Mouse (Mus musculus): ENCODE data around the gene Cecr2. TPM values are rescaled to one million over a fixed set of nuclear protein-coding genes. Genes with fewer than 3 reads are reported as not detected.

Cecr2 gene
- total and polyA plus RNA-seq, 3 experiments: 5.2 to 6.8 (median 5.9) TPM

DNA sequence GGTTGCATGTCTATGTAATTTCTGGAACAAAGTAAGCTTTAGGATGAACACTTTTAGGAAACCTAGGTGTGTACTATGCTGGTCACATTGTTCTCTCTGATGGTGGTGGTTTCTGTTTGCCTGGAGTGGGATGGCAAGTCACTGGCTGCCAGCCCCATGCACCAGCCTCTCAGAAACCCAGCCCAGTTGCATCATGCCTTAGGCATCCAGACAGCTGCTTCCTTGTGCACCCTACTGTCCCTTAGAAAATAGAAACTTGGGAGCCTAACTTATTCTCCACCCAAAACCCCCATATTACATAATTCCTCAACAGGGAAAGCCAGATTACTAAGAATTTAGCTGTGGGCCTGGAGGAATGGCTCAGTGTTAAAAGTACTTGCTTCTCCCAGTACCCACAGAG lies 105.9 kb downstream of the Cecr2 start:
- no peak for DNase-seq

DNA sequence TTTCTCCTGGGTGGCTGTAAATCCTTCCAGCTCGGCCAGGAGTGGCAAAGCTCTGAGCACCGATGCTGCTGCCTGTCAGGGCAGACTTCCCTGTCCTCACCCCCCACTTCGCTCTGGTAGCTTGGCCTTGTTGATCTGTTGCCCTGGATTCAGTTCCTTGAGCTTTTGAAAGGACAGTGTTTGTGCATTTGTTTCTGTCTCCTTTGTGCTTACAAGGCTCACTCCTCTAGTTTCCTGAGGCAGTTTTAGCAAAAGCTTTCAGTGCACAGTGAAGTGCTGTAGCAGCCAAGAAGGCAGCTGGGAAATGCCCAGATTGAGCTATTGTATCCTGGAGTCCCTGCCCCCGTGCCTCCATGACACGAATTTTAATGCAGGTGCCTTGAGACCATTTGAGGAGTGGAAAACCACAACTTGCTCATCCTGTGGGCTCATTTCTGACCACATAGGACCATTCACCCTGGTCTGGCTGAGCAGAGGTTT lies 107.0 kb downstream of the Cecr2 start, which contains the start of gene Slc25a18:
Slc25a18 (plus strand) TSS at position 430 of the 480 bp plus-strand sequence.
- DNase-seq: no peak

- DNase-seq: no peak
Measured at GRCm38 (mm10) chr6:120773763-120774162, 107.6 kb downstream of the Cecr2 start.

- DNase-seq: peak; percentile 27
Measured at GRCm38 (mm10) chr6:120776286-120776685, 110.1 kb downstream of the Cecr2 start.

- no peak for DNase-seq
Measured at GRCm38 (mm10) chr6:120777533-120777932, 111.4 kb downstream of the Cecr2 start.

DNA sequence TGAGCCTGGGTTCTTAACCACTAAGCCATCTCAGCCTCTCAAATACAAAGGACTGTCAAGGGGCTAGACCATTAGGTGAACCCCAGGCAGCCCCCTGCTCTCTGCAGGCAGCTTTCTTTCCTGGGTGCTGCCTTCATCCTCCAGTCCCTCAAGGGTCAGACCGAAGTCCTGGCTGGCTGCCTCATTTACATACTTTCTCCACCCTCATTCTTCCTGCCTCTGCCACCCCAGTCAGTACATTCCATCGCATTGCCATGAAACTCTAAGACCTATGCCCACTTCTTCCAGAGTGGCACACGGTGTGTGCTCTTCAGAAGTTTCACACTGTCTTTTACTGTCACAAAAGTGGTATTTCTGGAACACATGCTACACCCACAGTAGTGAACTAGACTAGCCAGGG lies 112.1 kb downstream of the Cecr2 start:
- DNase-seq: no peak

DNA sequence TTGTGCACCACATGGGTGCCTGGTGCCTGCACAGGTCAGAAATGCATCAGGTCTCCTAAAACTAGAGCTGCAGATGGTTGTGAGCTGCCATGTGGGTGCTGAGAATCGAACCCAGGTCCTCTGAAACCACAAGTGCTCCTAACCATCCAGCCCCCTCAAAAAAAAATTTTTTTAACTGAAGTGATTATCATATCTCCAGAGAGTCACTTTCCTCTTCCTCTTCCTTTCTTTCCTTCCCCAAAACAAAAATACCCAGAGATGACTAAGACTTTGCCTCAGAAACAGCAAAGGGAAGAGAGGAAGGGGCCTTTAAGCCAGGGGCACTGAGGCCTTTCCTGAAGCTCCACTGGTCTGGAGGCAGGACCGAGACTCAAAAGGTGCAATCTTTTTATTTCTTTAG lies 116.8 kb downstream of the Cecr2 start:
- no peak for DNase-seq

GRCm38 (mm10) chr6:120784351-120784750 lies 118.2 kb downstream of the Cecr2 start:
- DNase-seq: no peak

- no peak for DNase-seq
Measured at GRCm38 (mm10) chr6:120788068-120788607, 122.0 kb downstream of the Cecr2 start.

DNA sequence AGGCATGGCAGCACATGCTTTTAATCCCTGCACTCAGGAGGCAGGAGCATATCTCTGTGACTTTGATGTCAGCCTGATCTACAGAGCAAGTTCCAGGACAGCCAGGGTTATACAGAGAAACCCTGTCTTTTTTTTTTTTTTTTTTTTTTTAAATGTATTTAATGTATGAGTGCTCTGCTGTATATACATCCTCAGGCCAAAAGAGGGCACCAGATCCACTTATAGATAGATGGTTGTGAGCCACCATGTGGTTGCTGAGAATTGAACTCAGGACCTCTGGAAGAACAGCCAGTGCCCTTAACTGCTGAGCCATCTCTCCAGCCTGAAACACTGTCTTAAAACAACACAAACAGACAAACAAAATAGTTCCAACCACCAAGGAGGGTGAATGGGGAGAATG lies 122.7 kb downstream of the Cecr2 start:
- no peak for DNase-seq

DNA sequence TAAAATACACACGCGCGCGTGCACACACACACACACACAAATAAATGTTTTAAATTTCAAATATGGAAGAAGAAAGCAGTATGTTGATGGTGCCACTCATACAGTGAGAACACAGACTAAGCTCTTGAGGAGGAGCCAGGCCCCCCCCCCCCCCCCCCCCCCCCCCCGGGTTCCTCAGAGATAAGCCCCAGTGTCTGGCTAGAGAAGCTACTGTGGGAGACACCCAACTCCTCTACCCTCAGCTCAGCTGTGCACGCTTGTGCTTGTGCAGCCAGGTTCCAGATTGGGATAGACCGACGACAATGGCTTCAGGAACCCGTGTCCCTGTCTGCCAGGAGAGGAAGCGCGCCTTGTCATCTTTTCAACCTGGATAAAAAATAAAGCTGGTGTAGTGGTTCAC lies 124.0 kb downstream of the Cecr2 start:
- no peak for DNase-seq

DNA sequence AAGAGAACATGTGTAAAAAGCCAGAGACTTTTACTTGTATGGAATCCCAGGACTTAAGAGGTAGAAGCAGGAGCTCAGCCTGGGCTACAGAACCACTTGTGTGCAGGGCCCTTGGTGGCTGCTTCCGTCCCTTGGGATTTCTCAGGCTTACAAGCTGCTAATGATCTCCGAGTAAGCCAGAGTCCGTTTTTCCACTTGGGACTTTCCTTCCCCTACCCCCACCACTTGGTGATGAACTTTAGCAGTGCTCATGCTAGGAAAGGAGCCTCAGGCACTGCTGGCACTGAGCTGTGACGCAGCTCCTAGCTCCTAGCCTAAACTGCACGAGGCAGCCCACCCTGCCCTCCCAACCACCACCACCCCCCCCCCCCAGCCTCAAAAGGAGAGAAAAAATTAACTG lies 124.5 kb downstream of the Cecr2 start:
- DNase-seq: no peak

DNA sequence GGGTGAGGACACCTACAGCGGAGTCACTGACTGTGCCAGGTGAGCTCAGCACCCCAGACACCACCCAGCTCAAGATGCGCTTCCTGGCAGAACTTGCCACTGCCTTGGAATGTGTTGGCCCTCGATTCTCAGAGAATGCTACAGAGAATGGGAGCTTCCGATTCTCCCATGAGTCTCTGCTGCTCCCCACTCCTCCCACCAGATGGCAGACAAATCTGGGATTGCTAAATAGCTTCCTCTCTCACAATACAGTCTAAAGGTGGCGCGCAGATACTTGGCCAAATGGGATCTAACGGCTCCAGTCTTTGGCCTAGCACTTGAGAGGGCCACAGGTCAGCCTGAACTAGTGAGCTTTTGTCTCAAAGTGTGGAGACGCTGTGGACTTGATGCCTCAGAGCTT lies 126.8 kb downstream of the Cecr2 start:
- DNase-seq: no peak

DNA sequence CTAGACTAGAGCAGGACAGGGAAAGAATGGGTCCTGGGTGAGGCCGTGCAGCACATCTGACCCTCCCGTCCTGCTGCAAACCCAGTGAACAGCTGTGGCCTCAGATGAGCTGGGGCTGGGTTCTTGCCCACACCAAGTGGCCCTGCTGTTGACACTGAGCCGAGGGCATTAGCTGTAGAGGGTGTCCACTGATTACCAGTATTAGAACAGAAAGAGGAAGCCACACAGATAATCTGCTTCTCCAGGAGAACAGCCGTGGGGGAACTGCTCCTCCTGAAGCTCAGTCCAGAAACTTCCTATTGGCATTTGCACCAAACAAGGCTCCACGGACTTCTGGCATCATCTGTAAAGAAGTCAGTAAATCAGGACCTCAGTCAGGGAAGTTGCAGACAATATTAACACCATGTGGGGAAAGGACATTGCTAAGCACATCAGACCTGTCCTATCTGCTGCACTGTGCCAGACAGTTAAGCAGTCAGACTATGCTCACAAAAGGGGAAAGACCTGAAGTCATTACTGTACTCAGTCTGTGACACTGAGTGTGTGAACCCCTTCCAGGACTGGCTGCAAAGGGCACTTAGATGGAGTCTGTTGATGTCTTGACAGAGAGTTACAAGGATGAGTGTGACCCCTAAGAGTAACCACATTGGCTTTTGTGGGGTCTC lies 129.4 kb downstream of the Cecr2 start:
- DNase-seq: no peak

- no peak for DNase-seq
Measured at GRCm38 (mm10) chr6:120796111-120796510, 129.9 kb downstream of the Cecr2 start.

DNA sequence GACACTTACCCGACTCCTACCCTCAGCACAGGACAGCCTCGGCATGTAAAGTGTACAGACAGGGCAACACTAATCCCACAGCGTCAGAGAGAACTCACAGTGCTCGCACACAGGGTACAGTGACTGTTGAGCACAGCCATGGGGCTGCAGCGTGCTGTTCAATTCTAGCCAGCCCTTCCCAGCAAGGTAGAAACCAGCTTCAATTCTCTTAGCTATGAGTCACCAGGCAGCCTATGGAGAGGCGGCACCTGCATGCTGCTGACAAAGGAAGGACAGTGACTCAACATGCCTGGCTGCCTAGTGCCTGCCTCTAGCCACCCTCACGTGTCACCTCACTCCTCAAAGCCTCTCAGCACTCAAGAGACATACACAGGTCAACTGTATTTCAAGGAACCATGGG lies 131.8 kb downstream of the Cecr2 start:
- DNase-seq: peak; percentile 31

GRCm38 (mm10) chr6:120798905-120799304 lies 132.7 kb downstream of the Cecr2 start:
- no peak for DNase-seq

GRCm38 (mm10) chr6:120799581-120800041 lies 133.4 kb downstream of the Cecr2 start:
- no peak for DNase-seq

DNA sequence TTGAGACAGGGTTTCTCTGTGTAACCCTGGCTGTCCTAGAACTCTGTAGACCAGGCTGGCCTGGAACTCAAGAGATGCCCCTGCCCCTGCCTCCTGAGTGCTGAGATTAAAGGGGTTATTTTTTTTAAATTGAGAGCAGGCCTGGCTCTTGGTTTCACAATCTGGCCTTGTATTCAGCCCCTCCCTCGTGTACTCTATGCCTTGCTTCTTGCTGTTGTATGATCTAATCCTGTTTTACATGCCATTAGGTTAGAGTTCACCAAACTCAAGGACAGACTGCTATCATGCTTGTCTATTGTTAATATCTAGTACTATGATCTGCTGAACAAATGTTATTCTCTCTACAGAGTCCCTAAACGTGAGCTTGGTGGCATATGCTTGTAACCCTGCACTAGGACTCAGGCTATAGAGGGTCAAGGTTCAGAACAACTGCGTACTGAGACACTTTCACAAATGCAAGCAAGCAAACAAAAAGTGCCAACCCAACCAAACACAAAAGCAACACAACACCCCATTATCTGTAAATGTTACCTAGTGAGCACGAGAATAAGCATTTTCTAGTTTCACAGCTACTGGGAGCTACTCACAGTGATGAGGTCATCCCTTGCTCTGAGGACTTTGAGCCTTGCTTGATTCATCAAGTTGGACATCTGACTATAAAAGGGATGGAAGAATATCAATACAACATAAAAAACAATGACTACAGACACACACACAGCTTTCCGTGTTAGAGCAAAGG lies 141.0 kb downstream of the Cecr2 start:
- peak; percentile 53 for DNase-seq

DNA sequence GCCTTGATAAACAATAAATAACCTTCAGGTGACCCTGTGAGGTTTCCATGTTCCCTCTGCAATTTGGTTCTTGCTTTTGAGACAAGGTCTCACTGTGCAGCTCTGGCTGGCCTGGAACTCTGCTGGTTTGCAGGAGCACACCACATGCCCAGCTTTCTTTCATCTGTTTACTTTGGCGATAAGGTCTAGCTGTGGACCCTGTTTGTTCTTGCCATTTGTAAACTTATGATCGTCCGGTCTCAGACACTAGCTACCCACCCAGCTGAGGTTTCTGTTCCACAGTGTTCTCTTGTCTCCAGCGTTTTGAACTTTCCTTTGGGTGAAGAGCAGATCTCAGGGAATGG lies 141.5 kb downstream of the Cecr2 start:
- DNase-seq: no peak

GRCm38 (mm10) chr6:120811999-120812398 lies 145.8 kb downstream of the Cecr2 start:
- peak; percentile 54 for DNase-seq

- peak; percentile 52 for DNase-seq
Measured at GRCm38 (mm10) chr6:120819294-120819693, 153.1 kb downstream of the Cecr2 start.

DNA sequence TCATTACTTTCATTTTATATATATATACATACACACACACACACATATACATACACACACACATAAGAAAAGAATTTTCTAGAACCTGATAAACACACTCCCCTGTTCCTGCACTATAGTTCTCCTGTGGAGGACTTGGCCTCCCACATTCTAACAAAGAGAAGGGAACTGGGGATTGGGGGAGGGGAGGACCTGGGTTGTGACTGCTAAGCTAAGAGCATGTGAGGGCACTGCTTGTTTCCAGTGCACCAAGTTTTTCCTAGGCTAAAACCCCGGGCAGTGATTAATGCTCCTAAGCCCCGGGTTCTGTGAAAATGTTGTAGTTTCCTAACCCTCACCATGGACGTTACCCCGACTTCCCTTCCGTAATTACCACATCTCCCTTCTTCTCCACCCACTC lies 154.0 kb downstream of the Cecr2 start:
- DNase-seq: peak; percentile 55

All from adrenal gland, adult 2 months (tissue).